Mouse (Mus musculus) G1E (cell line): ENCODE data around the gene Ksr1.

Experiments used
- CTCF ChIP-seq: IDR thresholded peaks from 2 replicates; pipeline ENCODE4 v1.5.1; 2012; ENCODE audit warnings: low read depth, low read length, inconsistent platforms, mixed read lengths
- GATA2 ChIP-seq: IDR thresholded peaks from 2 replicates; pipeline ENCODE4 v1.6.1; 2012; ENCODE audit warnings: low read depth, low read length, inconsistent platforms, borderline replicate concordance
- POLR2AphosphoS5 ChIP-seq: IDR thresholded peaks from 2 replicates; pipeline ENCODE4 v1.6.1; 2012; ENCODE audit warnings: low read depth, low read length, inconsistent platforms; ENCODE audit not compliant: insufficient replicate concordance
- TAL1 ChIP-seq: conservative IDR thresholded peaks from 2 replicates; pipeline ENCODE4 v1.6.1; 2012; ENCODE audit warnings: low read depth, low read length, inconsistent platforms, mixed read lengths

DNA sequence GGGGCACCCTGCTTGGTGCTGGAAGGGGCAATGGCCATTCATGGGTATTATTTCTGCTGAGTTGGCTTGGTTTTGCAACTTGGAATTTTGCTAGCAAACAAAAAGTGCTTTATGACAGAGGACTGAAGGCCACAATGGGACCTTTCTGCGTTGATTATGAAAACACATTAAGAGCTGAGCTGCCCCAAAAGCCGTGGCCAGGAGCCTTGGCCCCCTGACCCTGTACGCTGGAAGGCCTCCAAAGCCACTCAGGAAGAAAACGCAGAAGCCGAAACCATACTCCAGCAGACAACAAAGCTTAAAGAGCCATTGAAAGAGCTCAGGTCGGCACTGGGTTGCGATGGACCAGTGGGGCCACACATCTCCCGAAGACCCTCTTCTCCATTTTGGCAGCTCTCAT lies 47.2 kb downstream of the Ksr1 start:
- no peak for TF ChIP-seq TAL1
- TF ChIP-seq CTCF, result no peak
- TF ChIP-seq POLR2AphosphoS5, result no peak
- no peak for TF ChIP-seq GATA2
